Mouse (Mus musculus) liver, embryonic 16.5 days (tissue): ENCODE measurements around the gene Cbr2. TPM values are rescaled to one million over a fixed set of nuclear protein-coding genes. Genes with fewer than 3 reads are reported as not detected.

Source experiments
- ATAC-seq: fragments of 200-750 bp; cut with Nextera tagmentation; 2 replicates; pipeline ENCODE4 v1.8.0; 2017; ENCODE audit warnings: low read depth, mild to moderate bottlenecking, moderate number of reproducible peaks, moderate library complexity
- H3K27ac ChIP-seq: fragments of 300-500 bp; sonication (generic); 2 replicates; pipeline ENCODE4 v1.5.1; 2014; ENCODE audit warnings: mild to moderate bottlenecking, low read length
- H3K27me3 ChIP-seq: fragments of 300-500 bp; sonication (generic); 2 replicates; pipeline ENCODE4 v1.6.1; 2014; ENCODE audit warnings: low read depth, low read length, mixed read lengths; ENCODE audit not compliant: control insufficient read depth, insufficient read depth
- H3K36me3 ChIP-seq: fragments of 300-500 bp; sonication (generic); 2 replicates; pipeline ENCODE4 v1.6.1; 2014; ENCODE audit warnings: mild to moderate bottlenecking; ENCODE audit not compliant: control insufficient read depth, insufficient read depth
- H3K4me1 ChIP-seq: fragments of 300-500 bp; sonication (generic); 2 replicates; pipeline ENCODE4 v1.6.1; 2014; ENCODE audit warnings: low read depth, low read length, mixed read lengths; ENCODE audit not compliant: control insufficient read depth
- H3K4me2 ChIP-seq: fragments of 300-500 bp; sonication (generic); 2 replicates; pipeline ENCODE4 v1.6.1; 2014; ENCODE audit warnings: low read depth, low read length, mixed read lengths
- H3K4me3 ChIP-seq: fragments of 300-500 bp; sonication (generic); 2 replicates; pipeline ENCODE4 v1.5.1; 2014; ENCODE audit warnings: low read depth, mild to moderate bottlenecking, low read length
- H3K9ac ChIP-seq: fragments of 300-500 bp; sonication (generic); 2 replicates; pipeline ENCODE4 v1.6.1; 2014; ENCODE audit warnings: low read depth, low read length
- H3K9me3 ChIP-seq: fragments of 300-500 bp; sonication (generic); replicated peaks from 2 replicates; pipeline ENCODE4 v1.6.1; 2016; ENCODE audit warnings: low read length; ENCODE audit not compliant: control insufficient read depth
- WGBS: fragments of 180-500 bp; shearing (Covaris S2); extraction: QIAGEN DNeasy Blood & Tissue Kit; methylation state at CpG from one replicate; pipeline ENCODE4 v1.1.7; 2014; ENCODE audit not compliant: insufficient replicate concordance; 5-methylcytosine and 5-hydroxymethylcytosine counted together
- polyA plus RNA-seq: library from polyadenylated mRNA; unstranded; fragments of >200 nt; fragmentation: Nextera tagmentation; extraction: Ambion mirVana; gene quantifications from 2 replicates; pipeline ENCODE4 v1.2.1, GENCODE M21; 2015

Cbr2 gene
- polyA plus RNA-seq, 1 experiment from 2014 or later = 0.31 TPM

DNA sequence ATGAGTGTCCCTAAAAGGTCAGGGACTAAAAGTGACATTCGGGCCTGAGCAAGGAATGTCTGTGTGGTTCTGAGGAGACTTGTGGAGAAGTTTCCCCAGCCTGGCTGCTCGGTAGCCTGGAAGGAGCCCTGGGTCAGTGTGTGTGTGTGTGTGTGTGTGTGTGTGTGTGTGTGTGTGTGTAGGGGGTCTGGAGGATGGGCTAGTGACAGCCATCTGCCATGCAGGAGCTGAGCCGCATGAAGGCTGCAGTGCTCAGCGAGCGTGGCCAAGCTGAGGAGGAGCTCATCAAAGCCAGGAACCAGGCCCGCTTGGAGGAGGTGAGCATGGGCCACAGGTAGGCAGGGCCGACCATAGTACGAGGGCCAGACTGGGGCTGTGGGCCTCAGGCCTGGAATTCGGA, 12.7 kb downstream of the Cbr2 start:
- no peak for ATAC-seq
- Histone ChIP-seq H3K27me3 (peaks cover 24% of the 10 kb centered on the region), H3K27ac (no peak overlapping the region), H3K4me1 (peaks cover 24% of the 10 kb centered on the region), H3K9me3 (no peaks in the 10 kb centered on the region), H3K36me3 (no peaks in the 10 kb centered on the region), H3K9ac (no peak overlapping the region), H3K4me3 (no peak overlapping the region), H3K4me2 (no peak overlapping the region)
- 86% methylated on average over 9 of the region's 9 CpGs for WGBS

DNA sequence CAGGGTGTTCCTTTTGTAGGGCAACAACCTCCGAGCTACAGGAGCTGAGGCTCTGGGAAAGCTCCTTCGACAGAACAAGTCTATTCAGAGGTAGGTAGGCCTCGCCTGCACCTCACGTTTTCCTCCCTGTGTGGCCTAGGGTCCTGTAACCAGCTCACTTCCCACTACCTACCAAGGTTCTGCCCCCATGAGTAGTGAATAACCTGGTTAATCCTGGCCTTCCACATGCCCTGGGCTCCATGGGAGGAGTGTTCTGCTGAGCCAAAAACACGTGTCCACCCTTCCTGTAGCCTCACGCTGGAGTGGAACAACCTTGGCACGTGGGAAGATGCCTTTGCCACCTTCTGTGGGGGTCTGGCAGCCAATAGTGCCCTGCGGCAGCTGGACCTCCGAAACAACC, 16.8 kb downstream of the Cbr2 start:
- WGBS = 79% methylated on average over 9 of the region's 9 CpGs
- H3K4me1 ChIP-seq = peaks cover 20% of the 10 kb centered on the region
- H3K4me2 ChIP-seq = no peak overlapping the region
- H3K36me3 ChIP-seq = no peaks in the 10 kb centered on the region
- H3K27ac ChIP-seq = no peak overlapping the region
- no peak for ATAC-seq
- no peak overlapping the region for H3K9ac ChIP-seq
- H3K27me3 ChIP-seq = no peaks in the 10 kb centered on the region
- H3K9me3 ChIP-seq = no peaks in the 10 kb centered on the region
- no peak overlapping the region for H3K4me3 ChIP-seq

DNA sequence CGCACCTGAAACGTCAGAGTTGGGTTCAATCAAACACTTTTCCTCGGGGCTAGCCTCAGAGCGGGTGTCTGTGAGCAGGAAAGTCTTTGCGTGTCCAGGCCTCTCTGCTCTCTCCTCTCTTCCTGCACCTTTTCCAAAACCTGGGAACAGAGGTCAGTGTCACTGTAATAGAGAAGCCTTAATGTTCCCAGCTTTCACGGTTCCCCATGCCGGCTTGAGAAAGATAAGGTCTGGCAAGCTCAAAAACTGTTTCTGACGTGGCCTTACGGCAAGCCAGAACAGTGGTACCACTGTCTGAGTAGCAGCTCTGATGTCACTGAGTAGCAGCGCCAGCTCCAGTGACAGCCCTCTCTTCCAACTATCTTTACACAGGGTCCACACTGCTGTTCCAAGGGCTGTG, 17.4 kb downstream of the Cbr2 start:
- Histone ChIP-seq H3K27me3 (no peaks in the 10 kb centered on the region), H3K4me2 (peak overlapping the region; percentile 99), H3K9me3 (no peaks in the 10 kb centered on the region), H3K4me3 (peak overlapping the region; percentile 68), H3K27ac (no peak overlapping the region), H3K36me3 (no peaks in the 10 kb centered on the region), H3K4me1 (peaks cover 20% of the 10 kb centered on the region), H3K9ac (peak overlapping the region; percentile 75)
- WGBS = 32% methylated on average over 10 of the region's 10 CpGs
- ATAC-seq = no peak

DNA sequence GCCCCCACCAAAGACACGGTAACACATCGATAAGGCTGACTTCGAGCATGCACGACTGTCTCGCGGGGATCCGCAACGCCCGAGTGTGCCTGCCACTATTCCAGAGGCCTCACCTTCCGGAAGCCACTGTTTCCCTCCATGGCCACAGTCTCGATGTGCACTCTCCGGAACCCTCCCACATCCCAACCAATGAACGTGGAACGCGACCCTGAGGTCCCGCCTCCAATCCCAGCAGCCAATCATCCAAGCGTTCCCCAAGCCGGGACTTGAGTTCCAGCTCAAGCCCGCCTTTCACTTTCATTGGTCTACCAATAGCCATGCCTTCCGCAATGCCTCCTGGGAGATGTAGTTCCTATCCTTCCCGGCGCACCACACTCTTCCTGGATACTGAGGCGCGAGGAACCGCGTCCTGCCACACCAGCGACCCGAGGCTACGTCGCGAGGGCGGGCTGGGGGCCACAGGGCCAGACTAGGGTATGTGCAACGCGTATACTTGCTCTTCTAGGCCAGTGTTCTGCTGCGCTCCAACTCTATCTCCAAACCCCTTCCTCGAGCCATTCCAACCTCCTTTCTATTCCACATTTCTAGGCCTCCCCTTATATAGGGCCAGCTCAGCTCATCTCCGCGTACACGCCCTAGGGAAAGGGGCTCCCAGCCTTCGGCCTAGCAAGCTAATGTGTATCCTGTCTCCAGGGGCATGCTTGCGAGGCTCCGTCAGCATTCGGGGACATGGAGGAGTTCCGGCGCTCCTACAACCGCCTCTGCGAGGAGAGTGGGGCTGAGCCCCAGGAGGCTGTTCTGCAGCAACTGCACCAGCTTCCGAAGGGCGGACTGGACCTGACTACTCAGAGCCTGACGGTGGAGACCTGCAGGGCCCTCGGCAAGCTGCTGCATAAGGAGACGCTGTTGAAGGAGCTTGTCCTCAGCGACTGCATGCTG, 18.1 kb downstream of the Cbr2 start, which contains the start of the genes Cenpx and Lrrc45:
Cenpx (minus strand) TSS at position 159 of the 939 bp plus-strand sequence.
Lrrc45 (plus strand) TSS at position 346 of the 939 bp plus-strand sequence.
- no peaks in the 10 kb centered on the region for H3K9me3 ChIP-seq
- no peaks in the 10 kb centered on the region for H3K36me3 ChIP-seq
- WGBS = 1% methylated on average over 53 of the region's 53 CpGs
- peak within 1 kb of the TSS; percentile 58 for H3K27ac ChIP-seq
- H3K9ac ChIP-seq = peak within 1 kb of the TSS; percentile 75
- H3K4me2 ChIP-seq = peak within 1 kb of the TSS; percentile 100
- H3K4me1 ChIP-seq = peaks cover 20% of the 10 kb centered on the region
- H3K4me3 ChIP-seq = peak within 1 kb of the TSS; percentile 72
- peak; percentile 97 for ATAC-seq
- H3K27me3 ChIP-seq = no peaks in the 10 kb centered on the region

DNA sequence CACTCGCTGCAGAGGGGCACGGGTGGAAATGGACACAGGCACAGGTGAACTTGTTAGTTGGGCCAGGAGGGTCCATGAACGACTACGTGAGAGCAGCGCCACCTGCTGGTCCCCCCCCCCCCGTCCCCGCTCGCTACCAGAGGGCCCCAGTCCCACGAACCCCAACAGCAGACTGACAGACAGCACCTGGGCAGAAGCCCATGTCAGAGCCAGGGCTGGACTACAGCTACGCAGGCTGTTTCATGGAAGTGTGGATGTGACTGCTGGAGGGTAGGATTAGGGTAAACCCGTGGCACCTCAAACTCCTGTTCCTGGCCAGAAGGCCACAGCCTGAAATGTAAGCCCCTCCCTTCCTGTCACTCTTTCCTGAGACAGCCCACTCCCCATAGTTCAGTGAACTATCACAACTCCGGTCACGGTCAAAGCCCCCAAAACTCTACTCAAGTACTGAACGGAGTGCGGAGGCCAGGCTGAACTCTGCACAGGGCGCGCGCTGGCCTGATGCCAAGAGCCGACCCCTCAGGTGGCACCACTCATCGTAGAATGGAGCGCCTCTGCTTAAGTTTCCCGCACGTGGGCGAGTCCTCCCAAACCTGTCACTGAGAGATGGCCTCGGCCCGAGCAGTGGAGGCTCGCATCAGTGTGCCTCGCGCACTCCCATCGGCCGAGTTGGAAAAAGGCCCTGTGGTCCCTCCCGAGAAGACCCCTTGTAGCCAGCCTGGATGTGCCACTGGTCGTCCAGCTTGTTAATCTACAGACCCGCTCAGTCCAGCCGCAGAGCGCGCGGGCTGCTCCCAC, 18.9 kb downstream of the Cbr2 start:
- Histone ChIP-seq H3K9ac (peak overlapping the region; percentile 69), H3K4me1 (peaks cover 20% of the 10 kb centered on the region), H3K4me3 (peak overlapping the region; percentile 72), H3K27me3 (no peaks in the 10 kb centered on the region), H3K27ac (peak overlapping the region; percentile 58), H3K9me3 (no peaks in the 10 kb centered on the region), H3K4me2 (peak overlapping the region; percentile 100), H3K36me3 (no peaks in the 10 kb centered on the region)
- ATAC-seq = peak; percentile 5
- WGBS = under 1% methylated on average over 38 of the region's 38 CpGs

DNA sequence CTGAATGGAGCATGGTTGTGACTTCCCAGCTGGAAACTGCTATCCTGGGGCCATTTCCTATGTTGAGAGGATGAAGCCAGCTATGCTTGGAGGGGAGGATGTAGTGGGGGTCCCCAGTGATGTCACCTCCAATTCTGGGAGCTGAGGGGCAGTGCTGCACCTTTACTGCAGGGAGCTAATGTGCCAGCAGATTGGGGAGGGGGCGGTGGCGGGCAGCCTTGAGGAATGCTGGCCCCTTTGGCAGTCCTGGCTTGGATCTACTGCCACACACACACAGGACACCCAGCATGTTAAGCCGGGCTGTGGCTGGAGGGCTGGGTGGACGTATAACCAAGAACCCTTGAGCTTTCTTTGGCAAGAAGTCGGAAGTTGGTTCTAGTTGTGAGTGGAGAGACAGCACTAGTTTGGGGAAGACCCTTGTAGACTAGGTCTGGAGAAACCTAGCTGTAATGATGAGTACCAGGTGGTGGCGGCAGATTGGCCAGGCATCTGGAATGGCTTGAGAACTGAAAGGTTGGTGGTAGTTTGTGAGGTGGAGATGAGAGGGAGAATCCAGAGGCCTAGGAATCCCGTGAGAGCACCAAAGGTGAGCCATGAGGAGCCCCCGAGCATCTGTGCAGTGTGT, 19.8 kb downstream of the Cbr2 start:
- Histone ChIP-seq H3K9ac (no peak overlapping the region), H3K27me3 (no peaks in the 10 kb centered on the region), H3K36me3 (no peaks in the 10 kb centered on the region), H3K9me3 (no peaks in the 10 kb centered on the region), H3K4me3 (no peak overlapping the region), H3K27ac (no peak overlapping the region), H3K4me1 (peaks cover 20% of the 10 kb centered on the region), H3K4me2 (peak overlapping the region; percentile 100; the same call in 1 of the 2 replicates)
- 68% methylated on average over 8 of the region's 8 CpGs for WGBS
- no peak for ATAC-seq

DNA sequence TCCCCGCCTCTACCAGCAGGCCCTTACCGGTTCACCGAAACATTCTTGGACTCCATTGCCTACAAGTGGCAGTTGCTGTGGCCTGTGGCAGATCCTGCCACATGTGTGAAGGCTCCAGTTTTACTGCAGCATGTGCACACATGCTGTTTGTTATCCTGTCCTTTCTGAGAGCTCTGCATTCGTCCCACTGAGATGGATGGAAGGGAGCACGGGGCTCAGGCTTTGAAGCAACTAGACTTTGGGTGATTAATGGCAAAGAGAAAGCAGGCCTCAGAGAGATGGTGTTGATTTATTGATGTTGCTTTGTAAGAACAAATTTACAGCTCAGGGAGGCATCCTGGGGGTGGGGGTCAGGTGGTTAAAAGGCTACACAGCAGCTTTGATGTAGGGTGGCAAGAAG, 21.2 kb downstream of the Cbr2 start:
- Histone ChIP-seq H3K4me3 (no peak overlapping the region), H3K27ac (no peak overlapping the region), H3K36me3 (no peaks in the 10 kb centered on the region), H3K27me3 (no peaks in the 10 kb centered on the region), H3K9me3 (no peaks in the 10 kb centered on the region), H3K4me1 (peaks cover 20% of the 10 kb centered on the region), H3K4me2 (no peak overlapping the region), H3K9ac (no peak overlapping the region)
- 76% methylated on average over 5 of the region's 5 CpGs for WGBS
- ATAC-seq = no peak

DNA sequence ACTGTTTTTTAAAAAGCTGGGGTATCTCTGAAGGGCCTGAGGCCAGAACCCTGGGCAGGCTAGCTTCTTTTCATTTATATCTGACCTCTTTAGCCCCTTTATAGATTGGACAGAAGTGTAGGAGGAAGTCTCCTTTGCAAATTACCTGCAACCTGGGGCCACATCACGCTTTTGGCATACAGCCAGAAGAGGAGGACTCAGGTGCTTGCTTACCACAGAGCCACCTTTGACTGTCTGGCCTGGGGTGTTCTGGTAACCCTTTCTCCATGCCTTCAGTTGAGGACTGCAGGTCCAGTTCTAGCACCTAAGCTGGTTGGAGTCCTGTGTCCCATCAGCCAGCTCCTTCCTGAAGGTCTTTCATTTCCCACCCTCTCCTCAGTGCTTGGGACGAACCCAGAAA, 22.4 kb downstream of the Cbr2 start:
- Histone ChIP-seq H3K4me3 (no peak overlapping the region), H3K36me3 (no peaks in the 10 kb centered on the region), H3K9me3 (no peaks in the 10 kb centered on the region), H3K4me2 (no peak overlapping the region), H3K4me1 (peaks cover 16% of the 10 kb centered on the region), H3K9ac (no peak overlapping the region), H3K27ac (no peak overlapping the region), H3K27me3 (no peaks in the 10 kb centered on the region)
- no peak for ATAC-seq
- 61% methylated on average over 2 of the region's 2 CpGs for WGBS
